Mouse (Mus musculus) bone marrow, adult 2 months (tissue): ENCODE data around the gene Hoxa13. TPM values are rescaled to one million over a fixed set of nuclear protein-coding genes. Genes with fewer than 3 reads are reported as not detected.

Source experiments
- H3K27ac ChIP-seq: fragments of 200-500 bp; 2 replicates; pipeline ENCODE4 v1.5.1; 2012; ENCODE audit warnings: low read depth, mild to moderate bottlenecking, control low read depth, inconsistent platforms, low read length; ENCODE audit not compliant: control insufficient read depth, poor library complexity, insufficient read depth
- H3K4me1 ChIP-seq: fragments of 200-500 bp; 2 replicates; pipeline ENCODE4 v1.6.1; 2011; ENCODE audit warnings: low read length; ENCODE audit not compliant: control insufficient read depth, insufficient read depth
- H3K4me3 ChIP-seq: fragments of 200-500 bp; replicated peaks from 2 replicates; pipeline ENCODE3; 2011; ENCODE audit warnings: mild to moderate bottlenecking, low read depth, low read length, control low read depth; ENCODE audit not compliant: control insufficient read depth
- CTCF ChIP-seq: fragments of 200-500 bp; IDR thresholded peaks from 2 replicates; pipeline ENCODE4 v1.5.1; 2011; ENCODE audit warnings: low read length, control low read depth; ENCODE audit not compliant: control insufficient read depth, insufficient read depth
- POLR2A ChIP-seq: fragments of 200-500 bp; IDR thresholded peaks from 2 replicates; pipeline ENCODE4 v1.6.1; 2011; ENCODE audit warnings: low read depth, mild to moderate bottlenecking, control low read depth, low read length, borderline replicate concordance; ENCODE audit not compliant: control insufficient read depth
- whole genome bisulfite sequencing: fragments of 180-500 bp; shearing (Covaris S2); methylation state at CpG from one replicate; pipeline ENCODE4 v1.1.7; 2018; 5-methylcytosine and 5-hydroxymethylcytosine counted together
- polyA plus RNA-seq: library from polyadenylated mRNA; stranded (reverse); fragments of >200 nt; gene quantifications from 2 replicates; pipeline ENCODE4 v1.2.4, GENCODE M21; 2011; ENCODE audit warnings: low replicate concordance; ENCODE audit not compliant: missing spikeins, insufficient read depth, insufficient read length

Gene Hoxa13
- polyA plus RNA-seq, 1 experiment = not detected

- peak overlapping the region; percentile 59 for H3K27ac ChIP-seq
- no peaks in the 10 kb centered on the region for H3K4me1 ChIP-seq
- H3K4me3 ChIP-seq = peak overlapping the region; percentile 34
- under 1% methylated on average over 69 of the region's 69 CpGs for WGBS
- TF ChIP-seq POLR2A (no peak), CTCF (no peak)
These were observed 34.8 kb downstream of the Hoxa13 start for GRCm38 (mm10) chr6:52225612-52226568.

- no peaks in the 10 kb centered on the region for H3K4me1 ChIP-seq
- peak overlapping the region; percentile 34 for H3K4me3 ChIP-seq
- under 1% methylated on average over 36 of the region's 36 CpGs for WGBS
These were observed 35.6 kb downstream of the Hoxa13 start for GRCm38 (mm10) chr6:52224895-52225611.

GRCm38 (mm10) chr6:52223939-52224760 lies 36.5 kb downstream of the Hoxa13 start:
- Histone ChIP-seq H3K4me1 (no peaks in the 10 kb centered on the region), H3K27ac (no peak overlapping the region), H3K4me3 (no peak overlapping the region)
- TF ChIP-seq POLR2A (no peak), CTCF (no peak)
- WGBS = 5% methylated on average over 24 of the region's 24 CpGs

More at GRCm38 (mm10) chr6:52224895-52225611, 35.6 kb downstream of the Hoxa13 start:
- no peak overlapping the region for H3K27ac ChIP-seq
- TF ChIP-seq CTCF (no peak), POLR2A (no peak)

GRCm38 (mm10) chr6:52222729-52223128 lies 38.0 kb downstream of the Hoxa13 start:
- no peak for TF ChIP-seq CTCF
- TF ChIP-seq POLR2A = no peak
- WGBS = 17% methylated on average over 13 of the region's 13 CpGs
- Histone ChIP-seq H3K4me3 (no peak overlapping the region), H3K4me1 (no peaks in the 10 kb centered on the region), H3K27ac (no peak overlapping the region)

- peak overlapping the region; percentile 18; the same call in 1 of the 2 replicates for H3K27ac ChIP-seq
- H3K4me3 ChIP-seq = no peak overlapping the region
- H3K4me1 ChIP-seq = no peaks in the 10 kb centered on the region
- TF ChIP-seq CTCF (no peak), POLR2A (no peak)
- 5% methylated on average over 21 of the region's 21 CpGs for WGBS
These were observed 38.5 kb downstream of the Hoxa13 start for GRCm38 (mm10) chr6:52221993-52222685.

GRCm38 (mm10) chr6:52221337-52221992 lies 39.2 kb downstream of the Hoxa13 start, which contains the start of gene Hoxa7:
Gene Hoxa7, minus strand, starts transcription at chr6:52221854.
- H3K4me1 ChIP-seq = no peaks in the 10 kb centered on the region
- H3K4me3 ChIP-seq = peak within 1 kb of the TSS; percentile 69
- H3K27ac ChIP-seq = peak within 1 kb of the TSS; percentile 18; the same call in 1 of the 2 replicates
- under 1% methylated on average over 46 of the region's 46 CpGs for WGBS
- TF ChIP-seq POLR2A (peak; percentile 31; the same call in 1 of the 2 replicates), CTCF (peak; percentile 88)

- H3K4me1 ChIP-seq = no peaks in the 10 kb centered on the region
- TF ChIP-seq CTCF (no peak), POLR2A (no peak)
- WGBS = under 1% methylated on average over 12 of the region's 12 CpGs
- peak overlapping the region; percentile 69 for H3K4me3 ChIP-seq
- H3K27ac ChIP-seq = no peak overlapping the region
These were observed 39.8 kb downstream of the Hoxa13 start for GRCm38 (mm10) chr6:52220865-52221310.
